Mouse (Mus musculus): ENCODE measurements around the gene Ankrd11. TPM values are rescaled to one million over a fixed set of nuclear protein-coding genes. Genes with fewer than 3 reads are reported as not detected.

Ankrd11 gene
- total and polyA plus RNA-seq, 3 experiments, result 49.2 to 235 (median 87.7) TPM

DNA sequence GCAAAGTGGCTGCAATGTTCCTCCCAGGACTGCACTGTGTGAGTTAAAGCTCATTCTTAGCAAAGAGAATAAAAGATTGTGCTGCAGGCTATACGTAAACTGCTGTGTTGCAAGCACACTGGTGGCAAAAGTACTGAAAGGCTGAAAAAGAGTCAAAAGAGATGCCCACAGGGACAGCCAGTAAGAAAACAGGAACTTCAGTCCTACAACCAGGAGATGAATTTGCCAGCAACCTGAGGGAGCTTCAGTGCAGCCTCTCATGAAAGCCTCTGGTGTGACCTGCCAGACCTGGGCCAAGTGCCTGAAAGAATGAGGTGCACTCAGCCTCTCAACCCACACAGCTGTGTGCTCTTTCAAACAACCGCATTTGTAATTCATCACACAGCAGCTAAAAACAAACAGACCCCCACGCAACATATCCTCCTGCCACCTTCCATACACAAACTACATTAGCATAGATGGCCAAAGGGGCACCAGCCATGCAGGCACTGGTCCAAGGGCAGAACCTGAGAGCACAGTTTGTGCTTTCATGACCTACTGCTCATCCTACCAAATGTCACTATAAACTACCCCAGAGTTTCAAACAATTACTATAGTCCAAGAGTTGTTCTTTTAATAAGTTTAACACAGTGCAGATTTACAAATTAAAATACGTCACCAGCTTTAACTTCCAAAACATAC is 23.5 kb downstream of the Ankrd11 start:
- H3K27me3 ChIP-seq (ENCODE audit: control insufficient read depth in 1 of 2, insufficient read depth in 2 of 2, low read length in 2 of 2), result no peaks in the 10 kb centered on the region
- no peak overlapping the region for H3K27ac ChIP-seq (ENCODE audit: control insufficient read depth, low read depth, low read length)
- H3K9ac ChIP-seq (ENCODE audit: control insufficient read depth, low read depth, low read length, poor library complexity, severe bottlenecking), result no peak overlapping the region
- peaks cover 3 to 7% of the 10 kb centered on the region in 2 experiments; a peak in 2 of 4 replicates for H3K4me1 ChIP-seq (ENCODE audit: control insufficient read depth in 1 of 2, insufficient read depth in 2 of 2, low read length in 2 of 2)
- TF ChIP-seq MYC (IDR thresholded peaks at IDR 0.05; ENCODE audit: low read depth, low read length) (no peak), MEF2A (IDR thresholded peaks at IDR 0.05; ENCODE audit: extremely low read depth, insufficient replicate concordance, low read depth, low read length, poor library complexity, severe bottlenecking) (no peak), CTCF (IDR thresholded peaks at IDR 0.05 in 2 of 3, conservative IDR thresholded peaks at IDR 0.05 in 1 of 3; ENCODE audit: control insufficient read depth in 1 of 3, insufficient read depth in 1 of 3, low read depth in 2 of 3, low read length in 3 of 3, poor library complexity in 1 of 3, severe bottlenecking in 1 of 3) (no peak), NRF1 (IDR thresholded peaks at IDR 0.05; ENCODE audit: insufficient read depth, low read depth, low read length, poor library complexity, severe bottlenecking) (no peak), UBTF (IDR thresholded peaks at IDR 0.05; ENCODE audit: borderline replicate concordance, insufficient read depth, low read depth, low read length) (no peak), EP300 (IDR thresholded peaks at IDR 0.05; ENCODE audit: low read depth in 1 of 2, low read length in 2 of 2) (no peak), MAFK (IDR thresholded peaks at IDR 0.05; ENCODE audit: borderline replicate concordance, low read depth, low read length) (no peak), MYB (IDR thresholded peaks at IDR 0.05; ENCODE audit: low read depth, low read length) (no peak), RAD21 (IDR thresholded peaks at IDR 0.05; ENCODE audit: low read depth, low read length) (no peak), CHD1 (IDR thresholded peaks at IDR 0.05; ENCODE audit: low read depth, low read length) (no peak), ETS1 (IDR thresholded peaks at IDR 0.05; ENCODE audit: low read depth, low read length) (no peak), SMC3 (IDR thresholded peaks at IDR 0.05; ENCODE audit: low read depth, low read length) (no peak), NELFE (IDR thresholded peaks at IDR 0.05; ENCODE audit: low read depth, low read length) (no peak)
- no peaks in the 10 kb centered on the region for H3K9me3 ChIP-seq (replicated peaks; ENCODE audit: insufficient read depth, low read length)
- H3K79me2 ChIP-seq (ENCODE audit: control insufficient read depth, insufficient read depth, low read length, poor library complexity), result peaks cover 90% of the 10 kb centered on the region
- no peak for DNase-seq (ENCODE audit: low read depth, low spot score)
- no peak overlapping the region for H3K4me3 ChIP-seq (ENCODE audit: control insufficient read depth in 1 of 2, insufficient read depth in 1 of 2, low read depth in 2 of 2, low read length in 2 of 2)
- peaks cover 14 to 26% of the 10 kb centered on the region in 2 experiments for H3K36me3 ChIP-seq (ENCODE audit: control insufficient read depth in 1 of 2, insufficient read depth in 2 of 2, low read length in 2 of 2)

DNA sequence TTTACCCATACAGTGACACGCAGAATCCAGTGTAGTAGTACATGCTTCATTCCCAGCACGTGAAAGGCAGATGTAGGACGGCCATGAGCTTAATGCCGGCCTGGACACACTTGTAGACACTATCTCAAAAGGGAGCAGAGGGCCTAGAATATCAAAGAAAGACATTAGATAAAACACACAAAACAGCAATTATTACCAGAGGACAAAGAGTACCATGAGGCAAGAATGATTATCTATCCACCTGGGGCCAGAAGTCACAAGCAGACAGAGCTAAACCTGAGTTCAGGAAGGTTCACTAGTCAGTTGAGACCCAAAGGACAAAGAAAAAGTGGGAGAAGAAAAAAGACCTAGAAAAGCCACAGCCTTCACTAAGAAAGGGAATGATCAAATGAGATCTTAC is 24.9 kb downstream of the Ankrd11 start:
- Histone ChIP-seq H3K9me3 (replicated peaks; ENCODE audit: insufficient read depth, low read length) (no peaks in the 10 kb centered on the region), H3K36me3 (ENCODE audit: control insufficient read depth in 1 of 2, insufficient read depth in 2 of 2, low read length in 2 of 2) (peaks cover 12 to 25% of the 10 kb centered on the region in 2 experiments), H3K27me3 (ENCODE audit: control insufficient read depth in 1 of 2, insufficient read depth in 2 of 2, low read length in 2 of 2) (no peaks in the 10 kb centered on the region), H3K4me1 (ENCODE audit: control insufficient read depth in 1 of 2, insufficient read depth in 2 of 2, low read length in 2 of 2) (peaks cover 3 to 7% of the 10 kb centered on the region in 2 experiments; a peak in 2 of 4 replicates), H3K9ac (ENCODE audit: control insufficient read depth, low read depth, low read length, poor library complexity, severe bottlenecking) (no peak overlapping the region), H3K27ac (ENCODE audit: control insufficient read depth, low read depth, low read length) (no peak overlapping the region), H3K4me3 (ENCODE audit: control insufficient read depth in 1 of 2, insufficient read depth in 1 of 2, low read depth in 2 of 2, low read length in 2 of 2) (no peak overlapping the region), H3K79me2 (ENCODE audit: control insufficient read depth, insufficient read depth, low read length, poor library complexity) (peaks cover 86% of the 10 kb centered on the region)
- no peak for DNase-seq (ENCODE audit: low read depth, low spot score)
- TF ChIP-seq MAFK (IDR thresholded peaks at IDR 0.05; ENCODE audit: borderline replicate concordance, low read depth, low read length), result no peak
